Mouse (Mus musculus) forebrain, embryonic 14.5 days (tissue): ENCODE measurements around the gene P2rx7. TPM values are rescaled to one million over a fixed set of nuclear protein-coding genes. Genes with fewer than 3 reads are reported as not detected.
"Not testable (repeated sequence)": the region's sequence is repeated elsewhere in the genome, so short reads cannot be mapped to it uniquely, and the experiment has no call there.

Experiments
- ATAC-seq: fragments of 200-750 bp; cut with Nextera tagmentation; 2 replicates; pipeline ENCODE4 v1.8.0; 2017; ENCODE audit warnings: mild to moderate bottlenecking, moderate library complexity
- DNase-seq: peaks from one replicate; pipeline ENCODE4 v3.0.0-alpha.2; 2015; ENCODE audit warnings: low spot score
- H3K27ac ChIP-seq: fragments of 300-500 bp; sonication (generic); 2 replicates; pipeline ENCODE4 v1.5.1; 2014; ENCODE audit warnings: low read depth, mild to moderate bottlenecking, control low read depth, low read length, moderate library complexity
- H3K27me3 ChIP-seq: fragments of 300-500 bp; sonication (generic); replicated peaks from 2 replicates; pipeline ENCODE4 v1.6.1; 2014; ENCODE audit warnings: low read length, control low read depth, mixed read lengths; ENCODE audit not compliant: control insufficient read depth, insufficient read depth
- H3K36me3 ChIP-seq: fragments of 300-500 bp; sonication (generic); 2 replicates; pipeline ENCODE4 v1.6.1; 2014; ENCODE audit warnings: low read length, control low read depth; ENCODE audit not compliant: control insufficient read depth, insufficient read depth
- H3K4me1 ChIP-seq: fragments of 300-500 bp; sonication (generic); 2 replicates; pipeline ENCODE4 v1.6.1; 2014; ENCODE audit warnings: antibody characterized with exemption, low read length, control low read depth; ENCODE audit not compliant: control insufficient read depth, insufficient read depth
- H3K4me2 ChIP-seq: fragments of 300-500 bp; sonication (generic); 2 replicates; pipeline ENCODE4 v1.6.1; 2014; ENCODE audit warnings: mild to moderate bottlenecking, control low read depth, low read length
- H3K4me3 ChIP-seq: fragments of 300-500 bp; sonication (generic); 2 replicates; pipeline ENCODE4 v1.5.1; 2014; ENCODE audit warnings: low read depth, low read length, control low read depth
- H3K9ac ChIP-seq: fragments of 300-500 bp; sonication (generic); 2 replicates; pipeline ENCODE4 v1.6.1; 2014; ENCODE audit warnings: mild to moderate bottlenecking, low read length, control low read depth, moderate library complexity
- H3K9me3 ChIP-seq: fragments of 300-500 bp; sonication (generic); replicated peaks from 2 replicates; pipeline ENCODE4 v1.6.1; 2016; ENCODE audit warnings: low read length, control low read depth, mixed read lengths; ENCODE audit not compliant: control insufficient read depth
- WGBS: fragments of 180-500 bp; shearing (Covaris S2); extraction: QIAGEN DNeasy Blood & Tissue Kit; methylation state at CpG from one replicate; pipeline ENCODE4 v1.1.7; 2014; 5-methylcytosine and 5-hydroxymethylcytosine counted together
- polyA plus RNA-seq: library from polyadenylated mRNA; unstranded; fragments of >200 nt; fragmentation: Nextera tagmentation; extraction: Ambion mirVana; gene quantifications from 2 replicates; pipeline ENCODE4 v1.2.1, GENCODE M21; 2014

P2rx7 gene
- polyA plus RNA-seq, 1 experiment from 2014 or later, result 1.5 TPM

- Histone ChIP-seq H3K36me3 (no peaks in the 10 kb centered on the region), H3K4me3 (no peak overlapping the region), H3K4me1 (0 out of 2 replicates have a peak, but pooled peaks cover 2% of the 10 kb centered on the region), H3K9ac (no peak overlapping the region), H3K27me3 (no peaks in the 10 kb centered on the region), H3K9me3 (no peaks in the 10 kb centered on the region), H3K4me2 (no peak overlapping the region), H3K27ac (no peak overlapping the region)
- no peak for DNase-seq
- 86% methylated on average over 2 of the region's 2 CpGs for WGBS
- no peak for ATAC-seq
Observed at GRCm38 (mm10) chr5:122638296-122638695, 5.4 kb upstream of the P2rx7 start.

GRCm38 (mm10) chr5:122639517-122639916, 4.2 kb upstream of the P2rx7 start:
- no peaks in the 10 kb centered on the region for H3K9me3 ChIP-seq
- ATAC-seq (no peak), DNase-seq (no peak)
- H3K9ac ChIP-seq, result no peak overlapping the region
- WGBS, result 93% methylated on average over 4 of the region's 4 CpGs
- H3K4me1 ChIP-seq, result 0 out of 2 replicates have a peak, but pooled peaks cover 2% of the 10 kb centered on the region
- H3K27ac ChIP-seq, result no peak overlapping the region
- H3K4me3 ChIP-seq, result no peak overlapping the region
- H3K27me3 ChIP-seq, result no peaks in the 10 kb centered on the region
- no peak overlapping the region for H3K4me2 ChIP-seq
- no peaks in the 10 kb centered on the region for H3K36me3 ChIP-seq

DNA sequence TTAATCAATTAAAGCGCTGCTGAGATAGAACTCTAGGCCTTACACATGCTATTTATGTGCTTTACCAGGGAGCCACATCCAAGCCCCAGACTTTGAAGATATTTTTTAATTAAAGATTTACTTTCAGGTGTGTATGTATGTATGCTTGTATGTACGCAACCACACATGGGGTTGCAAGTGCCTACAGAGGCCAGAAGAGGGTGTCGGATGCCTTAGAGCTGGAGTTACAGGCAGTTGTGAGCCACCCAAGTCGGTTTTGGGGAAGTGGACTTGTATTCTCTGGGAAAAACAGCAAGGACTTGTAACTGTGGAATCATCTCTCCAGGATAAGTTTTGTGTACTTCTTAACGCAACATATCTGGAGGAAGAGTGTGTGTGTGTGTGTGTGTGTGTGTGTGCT, 3.7 kb upstream of the P2rx7 start:
- H3K4me1 ChIP-seq, result 0 out of 2 replicates have a peak, but pooled peaks cover 2% of the 10 kb centered on the region
- no peak overlapping the region for H3K9ac ChIP-seq
- WGBS, result 81% methylated on average over 5 of the region's 5 CpGs
- H3K36me3 ChIP-seq, result no peaks in the 10 kb centered on the region
- ATAC-seq (no peak), DNase-seq (no peak)
- no peak overlapping the region for H3K4me2 ChIP-seq
- no peak overlapping the region for H3K27ac ChIP-seq
- no peak overlapping the region for H3K4me3 ChIP-seq
- no peaks in the 10 kb centered on the region for H3K27me3 ChIP-seq
- no peaks in the 10 kb centered on the region for H3K9me3 ChIP-seq

GRCm38 (mm10) chr5:122644111-122644607, 448 bp downstream of the P2rx7 start:
- Histone ChIP-seq H3K36me3 (no peaks in the 10 kb centered on the region), H3K27me3 (no peaks in the 10 kb centered on the region), H3K9ac (peak overlapping the region; percentile 13; the same call in 1 of the 2 replicates), H3K27ac (peak overlapping the region; percentile 27; the same call in 1 of the 2 replicates), H3K4me1 (no peaks in the 10 kb centered on the region), H3K9me3 (no peaks in the 10 kb centered on the region), H3K4me3 (no peak overlapping the region), H3K4me2 (no peak overlapping the region)
- ATAC-seq (no peak), DNase-seq (no peak)
- WGBS, result 84% methylated on average over 15 of the region's 15 CpGs

DNA sequence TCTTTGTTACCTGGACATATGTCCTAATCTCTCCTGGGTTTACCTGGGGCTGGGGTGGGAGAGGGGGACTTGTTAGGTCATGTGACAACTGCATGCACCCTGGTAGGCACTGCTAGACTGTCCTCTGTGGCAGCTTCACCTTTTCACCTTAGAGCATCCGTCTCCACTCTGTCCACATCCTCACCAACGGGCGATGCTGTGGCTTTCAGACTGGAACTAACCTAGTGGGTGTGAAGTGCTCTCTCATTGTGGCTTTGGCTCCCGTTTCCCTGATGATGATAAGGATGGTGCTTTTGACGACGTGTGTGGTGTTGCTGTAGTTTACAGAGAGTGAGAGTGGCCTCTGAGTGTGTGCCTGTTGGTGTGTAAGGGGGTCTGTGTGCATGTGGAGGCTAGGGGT, 1.6 kb downstream of the P2rx7 start:
- no peak overlapping the region for H3K9ac ChIP-seq
- H3K4me1 ChIP-seq, result no peaks in the 10 kb centered on the region
- no peaks in the 10 kb centered on the region for H3K9me3 ChIP-seq
- no peak for DNase-seq
- 90% methylated on average over 6 of the region's 6 CpGs for WGBS
- H3K4me2 ChIP-seq, result no peak overlapping the region
- H3K4me3 ChIP-seq, result no peak overlapping the region
- H3K36me3 ChIP-seq, result no peaks in the 10 kb centered on the region
- no peak for ATAC-seq
- no peak overlapping the region for H3K27ac ChIP-seq
- H3K27me3 ChIP-seq, result no peaks in the 10 kb centered on the region

GRCm38 (mm10) chr5:122646050-122646449, 2.3 kb downstream of the P2rx7 start:
- Histone ChIP-seq H3K27ac (no peak overlapping the region), H3K4me2 (no peak overlapping the region), H3K27me3 (no peaks in the 10 kb centered on the region), H3K9ac (no peak overlapping the region), H3K9me3 (no peaks in the 10 kb centered on the region), H3K4me1 (no peaks in the 10 kb centered on the region), H3K36me3 (no peaks in the 10 kb centered on the region), H3K4me3 (no peak overlapping the region)
- ATAC-seq, result no peak
- WGBS, result 88% methylated on average over 11 of the region's 11 CpGs
- DNase-seq, result no peak

DNA sequence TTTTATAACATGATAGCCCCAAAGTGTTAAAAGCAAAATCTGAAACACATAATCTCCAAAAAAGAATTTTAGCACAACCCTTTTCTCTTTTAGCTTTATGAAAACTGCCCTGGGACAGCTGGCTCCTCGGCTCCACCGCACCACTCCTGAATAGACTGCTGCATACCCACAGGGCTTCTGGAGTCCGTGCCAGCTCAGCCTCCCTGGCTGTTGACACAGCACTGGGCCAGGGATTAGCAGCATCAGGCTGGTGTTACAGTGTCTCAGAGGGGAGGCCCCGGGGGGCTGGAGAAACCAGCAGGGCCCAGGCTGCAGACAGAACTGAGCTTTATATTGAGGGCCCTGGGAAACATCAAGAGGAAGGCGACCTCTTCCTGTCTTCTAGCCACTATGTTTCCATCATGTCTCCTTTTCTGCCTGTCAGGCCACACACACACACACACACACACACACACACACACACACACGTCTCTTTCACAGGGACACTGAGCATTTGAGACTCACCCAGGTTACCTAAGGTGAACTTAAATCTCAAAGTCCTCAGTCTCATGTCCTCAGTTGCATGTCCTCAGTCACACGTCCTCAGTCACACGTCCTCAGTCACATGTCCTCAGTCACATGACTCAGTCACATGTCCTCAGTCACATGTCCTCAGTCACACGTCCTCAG, 3.7 kb downstream of the P2rx7 start:
- ATAC-seq (no peak), DNase-seq (peak; percentile 40)
- 70% methylated on average over 9 of the region's 9 CpGs for WGBS
- no peak overlapping the region for H3K27ac ChIP-seq
- H3K4me2 ChIP-seq, result no peak overlapping the region
- H3K27me3 ChIP-seq, result no peaks in the 10 kb centered on the region
- no peaks in the 10 kb centered on the region for H3K36me3 ChIP-seq
- no peak overlapping the region for H3K9ac ChIP-seq
- no peaks in the 10 kb centered on the region for H3K9me3 ChIP-seq
- no peaks in the 10 kb centered on the region for H3K4me1 ChIP-seq
- H3K4me3 ChIP-seq, result no peak overlapping the region

DNA sequence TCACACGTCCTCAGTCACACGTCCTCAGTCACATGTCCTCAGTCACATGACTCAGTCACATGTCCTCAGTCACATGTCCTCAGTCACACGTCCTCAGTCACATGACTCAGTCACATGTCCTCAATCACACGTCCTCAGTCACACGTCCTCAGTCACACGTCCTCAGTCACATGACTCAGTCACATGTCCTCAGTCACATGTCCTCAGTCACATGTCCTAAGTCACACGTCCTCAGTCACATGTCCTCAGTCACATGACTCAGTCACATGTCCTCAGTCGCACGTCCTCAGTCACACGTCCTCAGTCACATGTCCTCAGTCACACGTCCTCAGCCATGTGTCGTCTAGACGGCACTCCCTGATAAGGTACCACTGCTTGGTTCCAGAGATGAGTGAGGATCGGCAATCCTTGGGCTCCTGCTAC, 4.3 kb downstream of the P2rx7 start:
- not testable (repeated sequence) for H3K9me3 ChIP-seq, ATAC-seq, H3K4me1 ChIP-seq, DNase-seq, H3K9ac ChIP-seq, H3K36me3 ChIP-seq, H3K4me3 ChIP-seq, H3K4me2 ChIP-seq, H3K27ac ChIP-seq, H3K27me3 ChIP-seq
- 95% methylated on average over 13 of the region's 14 CpGs for WGBS

- no peak for DNase-seq
- no peak overlapping the region for H3K27ac ChIP-seq
- no peak for ATAC-seq
- H3K9ac ChIP-seq, result no peak overlapping the region
- H3K4me1 ChIP-seq, result peaks cover 12% of the 10 kb centered on the region
- no peak overlapping the region for H3K4me2 ChIP-seq
- no peaks in the 10 kb centered on the region for H3K9me3 ChIP-seq
- 85% methylated on average over 8 of the region's 8 CpGs for WGBS
- no peaks in the 10 kb centered on the region for H3K27me3 ChIP-seq
- H3K4me3 ChIP-seq, result no peak overlapping the region
- no peaks in the 10 kb centered on the region for H3K36me3 ChIP-seq
Observed at GRCm38 (mm10) chr5:122649264-122649663, 5.6 kb downstream of the P2rx7 start.
